Mouse (Mus musculus) MEL (cell line): ENCODE data around the gene A530084C06Rik. TPM values are rescaled to one million over a fixed set of nuclear protein-coding genes. Genes with fewer than 3 reads are reported as not detected.

Experiments used
- DNase-seq: peaks from one replicate; pipeline ENCODE4 v3.0.0; 2011; ENCODE audit warnings: low read depth, low spot score
- H3K27ac ChIP-seq: 2 replicates; pipeline ENCODE4 v1.5.1; 2012; ENCODE audit warnings: low read depth, mild to moderate bottlenecking, control low read depth, low read length, moderate library complexity; ENCODE audit not compliant: control insufficient read depth
- H3K27me3 ChIP-seq, 2 experiments: fragments of 150-350 bp in 1 of 2; sonication (generic) in 1 of 2; 2 replicates each; pipeline ENCODE4 v1.6.1; 2012; ENCODE audit warnings: low read length in 2 of 2, mild to moderate bottlenecking in 2 of 2, improper control_type of control experiment in 1 of 2, moderate library complexity in 1 of 2; ENCODE audit not compliant: insufficient read depth in 2 of 2, control insufficient read depth in 1 of 2
- H3K36me3 ChIP-seq, 2 experiments: 2 replicates each; pipeline ENCODE4 v1.6.1; 2012 to 2014; ENCODE audit warnings: low read length in 2 of 2, improper control_type of control experiment in 1 of 2, inconsistent platforms in 1 of 2, mild to moderate bottlenecking in 1 of 2; ENCODE audit not compliant: insufficient read depth in 2 of 2, control insufficient read depth in 1 of 2
- H3K4me1 ChIP-seq, 2 experiments: fragments of 150-350 bp in 1 of 2; sonication (generic) in 1 of 2; 2 replicates each; pipeline ENCODE4 v1.6.1; 2012; ENCODE audit warnings: low read length in 2 of 2, improper control_type of control experiment in 1 of 2, mild to moderate bottlenecking in 1 of 2; ENCODE audit not compliant: insufficient read depth in 2 of 2, control insufficient read depth in 1 of 2
- H3K4me3 ChIP-seq, 2 experiments: fragments of 150-350 bp in 1 of 2; sonication (generic) in 1 of 2; 2 replicates each; pipeline ENCODE4 v1.5.1; 2012; ENCODE audit warnings: low read depth in 2 of 2, low read length in 2 of 2, mild to moderate bottlenecking in 2 of 2, moderate library complexity in 2 of 2, control low read depth in 1 of 2, improper control_type of control experiment in 1 of 2; ENCODE audit not compliant: control insufficient read depth in 1 of 2, insufficient read depth in 1 of 2
- H3K79me2 ChIP-seq: 2 replicates; pipeline ENCODE4 v1.6.1; 2012; ENCODE audit warnings: mild to moderate bottlenecking, low read length, moderate library complexity; ENCODE audit not compliant: control insufficient read depth, poor library complexity, insufficient read depth
- H3K9ac ChIP-seq: 2 replicates; pipeline ENCODE4 v1.6.1; 2012; ENCODE audit warnings: low read depth, mild to moderate bottlenecking, control low read depth, low read length, moderate library complexity; ENCODE audit not compliant: control insufficient read depth, poor library complexity, severe bottlenecking
- H3K9me3 ChIP-seq: fragments of 150-350 bp; sonication (generic); replicated peaks from 2 replicates; pipeline ENCODE4 v1.6.1; 2012; ENCODE audit warnings: mild to moderate bottlenecking, low read length, improper control_type of control experiment, moderate library complexity; ENCODE audit not compliant: insufficient read depth
- BHLHE40 ChIP-seq: IDR thresholded peaks from 2 replicates; pipeline ENCODE4 v1.6.1; 2012; ENCODE audit warnings: low read depth, mild to moderate bottlenecking, inconsistent platforms, low read length, improper control_type of control experiment, borderline replicate concordance
- CHD1 ChIP-seq: IDR thresholded peaks from 2 replicates; pipeline ENCODE4 v1.6.1; 2012; ENCODE audit warnings: low read depth, mild to moderate bottlenecking, inconsistent platforms, low read length, improper control_type of control experiment
- CHD2 ChIP-seq: IDR thresholded peaks from 2 replicates; pipeline ENCODE4 v1.6.1; 2011; ENCODE audit warnings: low read length, improper control_type of control experiment
- CTCF ChIP-seq, 3 experiments: IDR thresholded peaks in 2 of 3; conservative IDR thresholded peaks in 1 of 3; 2 replicates each; pipeline ENCODE4 v1.5.1; 2011 to 2012; ENCODE audit warnings: low read length in 3 of 3, low read depth in 2 of 3, mild to moderate bottlenecking in 2 of 3, improper control_type of control experiment in 1 of 3, inconsistent platforms in 1 of 3, mixed read lengths in 1 of 3, moderate library complexity in 1 of 3; ENCODE audit not compliant: control insufficient read depth in 1 of 3, insufficient read depth in 1 of 3, poor library complexity in 1 of 3, severe bottlenecking in 1 of 3
- E2F4 ChIP-seq: IDR thresholded peaks from 2 replicates; pipeline ENCODE4 v1.6.1; 2011; ENCODE audit warnings: low read depth, low read length, improper control_type of control experiment, borderline replicate concordance
- ELF1 ChIP-seq: IDR thresholded peaks from 2 replicates; pipeline ENCODE4 v1.6.1; 2014; ENCODE audit warnings: low read depth, mild to moderate bottlenecking, inconsistent platforms, low read length, improper control_type of control experiment, moderate library complexity
- ETS1 ChIP-seq: IDR thresholded peaks from 2 replicates; pipeline ENCODE4 v1.6.1; 2012; ENCODE audit warnings: low read depth, mild to moderate bottlenecking, inconsistent platforms, low read length, improper control_type of control experiment, moderate library complexity
- GATA1 ChIP-seq: IDR thresholded peaks from 2 replicates; pipeline ENCODE4 v1.6.1; 2011; ENCODE audit warnings: low read depth, low read length, improper control_type of control experiment
- JUND ChIP-seq: IDR thresholded peaks from 2 replicates; pipeline ENCODE4 v1.6.1; 2011; ENCODE audit warnings: low read depth, mild to moderate bottlenecking, improper control_type of control experiment, low read length
- MEF2A ChIP-seq: IDR thresholded peaks from 2 replicates; pipeline ENCODE4 v1.6.1; 2014; ENCODE audit warnings: low read depth, mild to moderate bottlenecking, inconsistent platforms, low read length, improper control_type of control experiment; ENCODE audit not compliant: poor library complexity, insufficient replicate concordance, severe bottlenecking; ENCODE audit errors: extremely low read depth
- MYB ChIP-seq: IDR thresholded peaks from 2 replicates; pipeline ENCODE4 v1.6.1; 2011; ENCODE audit warnings: mild to moderate bottlenecking, low read depth, low read length, improper control_type of control experiment
- MYC ChIP-seq: IDR thresholded peaks from 2 replicates; pipeline ENCODE4 v1.6.1; 2011; ENCODE audit warnings: low read depth, mild to moderate bottlenecking, low read length, improper control_type of control experiment, moderate library complexity
- POLR2A ChIP-seq, 2 experiments: IDR thresholded peaks; 2 replicates each; pipeline ENCODE4 v1.6.1; 2011 to 2012; ENCODE audit warnings: low read length in 2 of 2, mild to moderate bottlenecking in 2 of 2, control low read depth in 1 of 2, improper control_type of control experiment in 1 of 2, low read depth in 1 of 2, moderate library complexity in 1 of 2; ENCODE audit not compliant: control insufficient read depth in 1 of 2, insufficient read depth in 1 of 2, poor library complexity in 1 of 2
- POLR2AphosphoS5 ChIP-seq: IDR thresholded peaks from 2 replicates; pipeline ENCODE4 v1.6.1; 2012; ENCODE audit warnings: low read depth, borderline replicate concordance, mild to moderate bottlenecking, inconsistent platforms, low read length, moderate library complexity, mixed read lengths
- RAD21 ChIP-seq: IDR thresholded peaks from 2 replicates; pipeline ENCODE4 v1.6.1; 2011; ENCODE audit warnings: mild to moderate bottlenecking, low read depth, low read length, improper control_type of control experiment
- SIN3A ChIP-seq: IDR thresholded peaks from 2 replicates; pipeline ENCODE4 v1.6.1; 2012; ENCODE audit warnings: low read length, improper control_type of control experiment, inconsistent platforms
- TAL1 ChIP-seq: IDR thresholded peaks from 2 replicates; pipeline ENCODE4 v1.6.1; 2012; ENCODE audit warnings: mild to moderate bottlenecking, inconsistent platforms, low read length, moderate library complexity, mixed read lengths
- TBP ChIP-seq: IDR thresholded peaks from 2 replicates; pipeline ENCODE4 v1.8.0; 2011; ENCODE audit warnings: low read depth, low read length, improper control_type of control experiment
- TCF12 ChIP-seq: IDR thresholded peaks from 2 replicates; pipeline ENCODE4 v1.6.1; 2014; ENCODE audit warnings: low read depth, mild to moderate bottlenecking, inconsistent platforms, low read length, improper control_type of control experiment, moderate library complexity
- UBTF ChIP-seq: IDR thresholded peaks from 2 replicates; pipeline ENCODE4 v1.6.1; 2012; ENCODE audit warnings: low read depth, mild to moderate bottlenecking, inconsistent platforms, low read length, improper control_type of control experiment, moderate library complexity, borderline replicate concordance; ENCODE audit not compliant: insufficient read depth
- USF1 ChIP-seq: IDR thresholded peaks from 2 replicates; pipeline ENCODE4 v1.6.1; 2014; ENCODE audit warnings: low read depth, mild to moderate bottlenecking, inconsistent platforms, low read length, improper control_type of control experiment, moderate library complexity
- USF2 ChIP-seq, 2 experiments: IDR thresholded peaks; 2 replicates each; pipeline ENCODE4 v1.6.1; 2011 to 2012; ENCODE audit warnings: improper control_type of control experiment in 2 of 2, low read length in 2 of 2, borderline replicate concordance in 1 of 2, inconsistent platforms in 1 of 2, low read depth in 1 of 2, mild to moderate bottlenecking in 1 of 2; ENCODE audit not compliant: insufficient read depth in 1 of 2
- ZMIZ1 ChIP-seq: IDR thresholded peaks from 2 replicates; pipeline ENCODE4 v1.6.1; 2012; ENCODE audit warnings: low read depth, mild to moderate bottlenecking, inconsistent platforms, low read length, improper control_type of control experiment, moderate library complexity
- polyA plus RNA-seq, 2 experiments: library from polyadenylated mRNA; stranded (reverse) in 1 of 2; unstranded in 1 of 2; fragments of >175 nt in 1 of 2; fragments of >200 nt in 1 of 2; gene quantifications; 2 replicates each; pipeline versions ENCODE4 v1.2.1 to v1.2.4; 2012; ENCODE audit warnings: low replicate concordance in 2 of 2, low read depth in 1 of 2; ENCODE audit not compliant: insufficient read length in 2 of 2, insufficient read depth in 1 of 2, missing spikeins in 1 of 2
- total RNA-seq: library from RNA; depleted of rRNA; stranded (reverse); fragments of 300-350 nt; gene quantifications from 2 replicates; pipeline ENCODE4 v1.2.3, GENCODE M21; 2012

Gene A530084C06Rik
- total and polyA plus RNA-seq, 3 experiments = not detected

GRCm38 (mm10) chr13:31543021-31543420, 16.1 kb downstream of the A530084C06Rik start:
- H3K9me3 ChIP-seq = no peaks in the 10 kb centered on the region
- no peak overlapping the region for H3K27ac ChIP-seq
- TF ChIP-seq E2F4 (no peak), MYB (no peak), RAD21 (no peak), BHLHE40 (no peak), GATA1 (no peak), CTCF (IDR thresholded peaks at IDR 0.05 in 2 of 3, conservative IDR thresholded peaks at IDR 0.05 in 1 of 3; ENCODE audit: control insufficient read depth in 1 of 3, insufficient read depth in 1 of 3, low read depth in 2 of 3, low read length in 3 of 3, poor library complexity in 1 of 3, severe bottlenecking in 1 of 3) (no peak), MEF2A (no peak), ZMIZ1 (no peak), JUND (no peak), SIN3A (no peak), MYC (no peak), POLR2AphosphoS5 (no peak), CHD1 (no peak), TAL1 (no peak), USF1 (no peak), TBP (no peak), ELF1 (no peak), UBTF (no peak), TCF12 (no peak), ETS1 (no peak)
- H3K9ac ChIP-seq = no peak overlapping the region
- H3K4me1 ChIP-seq = no peaks in the 10 kb centered on the region
- DNase-seq = no peak
- H3K79me2 ChIP-seq = no peaks in the 10 kb centered on the region
- no peaks in the 10 kb centered on the region for H3K36me3 ChIP-seq
- H3K27me3 ChIP-seq = no peaks in the 10 kb centered on the region
- no peak overlapping the region for H3K4me3 ChIP-seq

- Histone ChIP-seq H3K9ac (no peak overlapping the region), H3K27me3 (no peaks in the 10 kb centered on the region), H3K9me3 (no peaks in the 10 kb centered on the region), H3K4me1 (no peaks in the 10 kb centered on the region), H3K36me3 (no peaks in the 10 kb centered on the region), H3K27ac (no peak overlapping the region), H3K79me2 (no peaks in the 10 kb centered on the region), H3K4me3 (no peak overlapping the region)
- no peak for DNase-seq
- TF ChIP-seq E2F4 = no peak
- TF ChIP-seq USF2 (IDR thresholded peaks at IDR 0.05; ENCODE audit: borderline replicate concordance in 1 of 2, insufficient read depth in 1 of 2, low read depth in 1 of 2, low read length in 2 of 2) = no peak
- TF ChIP-seq POLR2AphosphoS5 = no peak
- no peak for TF ChIP-seq POLR2A (IDR thresholded peaks at IDR 0.05; ENCODE audit: control insufficient read depth in 1 of 2, insufficient read depth in 1 of 2, low read depth in 1 of 2, low read length in 2 of 2, poor library complexity in 1 of 2)
- no peak for TF ChIP-seq GATA1
- no peak for TF ChIP-seq JUND
- no peak for TF ChIP-seq ETS1
- no peak for TF ChIP-seq SIN3A
- no peak for TF ChIP-seq CHD2
- TF ChIP-seq, all 39 proteins: peak for 0
These were observed 24.4 kb downstream of the A530084C06Rik start for GRCm38 (mm10) chr13:31534726-31535125.
